Mouse (Mus musculus): ENCODE results near the gene Nedd9. TPM values are rescaled to one million over a fixed set of nuclear protein-coding genes. Genes with fewer than 3 reads are reported as not detected.

The Nedd9 gene
- total and polyA plus RNA-seq, 3 experiments = 15.2 to 28.9 (median 26.7) TPM

DNA sequence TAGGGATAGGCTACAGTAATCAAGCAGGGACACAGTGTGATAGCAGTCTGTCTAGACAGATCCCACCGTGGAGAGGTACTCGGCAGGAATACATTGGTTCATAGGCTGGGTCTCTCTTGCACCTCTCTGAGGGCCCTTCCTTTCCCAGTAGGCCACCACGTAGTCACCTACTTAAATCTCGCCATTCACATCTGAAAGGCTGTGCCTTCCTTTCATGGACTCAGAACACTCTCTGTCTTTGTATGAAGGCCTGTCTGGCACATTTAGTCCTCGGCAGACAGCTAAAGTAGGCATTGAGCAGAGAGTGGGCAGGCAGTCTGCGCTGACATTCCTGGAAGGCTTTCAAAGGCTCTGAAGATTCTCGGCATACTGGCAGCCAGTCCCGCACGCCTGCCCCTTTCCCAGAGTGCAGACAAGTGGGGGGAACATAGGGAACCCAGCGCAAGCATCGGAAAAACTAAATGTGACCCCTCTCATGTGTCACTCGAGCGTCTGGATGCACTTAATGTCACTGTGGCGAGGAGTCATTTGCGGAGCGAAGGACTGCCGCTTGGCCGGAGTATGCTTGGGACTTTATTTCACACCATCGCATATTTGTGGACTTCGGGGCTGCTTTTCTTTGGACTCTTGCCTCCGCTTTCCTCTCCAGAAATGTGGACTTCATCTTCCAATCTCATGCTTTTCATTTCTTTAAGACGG is 147.4 kb downstream of the Nedd9 start:
- Histone ChIP-seq H3K9ac (ENCODE audit: low read depth, low read length) (peak overlapping the region; percentile 24; the same call in 1 of the 2 replicates), H3K27me3 (ENCODE audit: control insufficient read depth, insufficient read depth, low read length) (no peaks in the 10 kb centered on the region), H3K4me1 (ENCODE audit: control insufficient read depth, insufficient read depth, low read length) (peaks cover 44% of the 10 kb centered on the region), H3K79me2 (replicated peaks; ENCODE audit: control insufficient read depth, insufficient read depth, low read length) (no peaks in the 10 kb centered on the region), H3K4me3 (no peak overlapping the region), H3K27ac (peak overlapping the region; percentile 80), H3K36me3 (ENCODE audit: control insufficient read depth, insufficient read depth, low read length) (peaks cover 52% of the 10 kb centered on the region)
- intact Hi-C loops (cut with DNase I) = loop anchor here (5.0 kb wide), 1 partner anchor 137 kb away; no protein-coding TSS in a partner anchor
- TF ChIP-seq POLR2A (IDR thresholded peaks at IDR 0.05; ENCODE audit: insufficient read depth, low read depth, low read length) (no peak), EP300 (IDR thresholded peaks at IDR 0.05; ENCODE audit: insufficient read depth, low read depth, low read length) (peak; percentile 80), CTCF (IDR thresholded peaks at IDR 0.05) (no peak)
- DNase-seq = peak; percentile 59 to 81
- 52% methylated on average over 22 of the region's 22 CpGs for WGBS

DNA sequence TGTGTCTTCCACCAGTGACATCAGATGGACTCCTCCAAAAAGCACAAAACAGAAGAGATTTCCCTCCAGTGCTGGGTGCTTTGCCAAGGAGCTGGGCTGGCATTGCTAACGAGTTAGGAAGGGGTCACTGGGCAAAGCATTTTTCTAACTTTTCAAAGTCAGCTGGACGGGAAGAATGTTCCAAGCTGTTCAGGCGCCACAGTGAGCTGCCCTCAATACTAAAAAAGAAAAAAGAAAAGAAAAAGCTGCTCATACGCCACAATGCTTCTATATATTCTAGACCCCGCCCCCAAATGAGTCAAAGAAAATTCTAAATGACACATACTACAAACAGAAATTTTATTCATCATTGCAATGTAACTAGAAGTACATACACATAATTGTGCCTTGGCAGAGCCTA is 148.0 kb downstream of the Nedd9 start:
- no peak for DNase-seq
- Histone ChIP-seq H3K27ac (peak overlapping the region; percentile 80), H3K4me3 (no peak overlapping the region), H3K9ac (ENCODE audit: low read depth, low read length) (no peak overlapping the region), H3K4me1 (ENCODE audit: control insufficient read depth, insufficient read depth, low read length) (peaks cover 44% of the 10 kb centered on the region), H3K36me3 (ENCODE audit: control insufficient read depth, insufficient read depth, low read length) (peaks cover 55% of the 10 kb centered on the region), H3K79me2 (replicated peaks; ENCODE audit: control insufficient read depth, insufficient read depth, low read length) (no peaks in the 10 kb centered on the region), H3K27me3 (ENCODE audit: control insufficient read depth, insufficient read depth, low read length) (no peaks in the 10 kb centered on the region)
- TF ChIP-seq POLR2A (IDR thresholded peaks at IDR 0.05; ENCODE audit: insufficient read depth, low read depth, low read length) (no peak), CTCF (IDR thresholded peaks at IDR 0.05) (no peak), EP300 (IDR thresholded peaks at IDR 0.05; ENCODE audit: insufficient read depth, low read depth, low read length) (no peak)
- intact Hi-C loops (cut with DNase I) = loop anchor here (5.0 kb wide), 1 partner anchor 138 kb away; no protein-coding TSS in a partner anchor
- WGBS = 73% methylated on average over 5 of the region's 5 CpGs

DNA sequence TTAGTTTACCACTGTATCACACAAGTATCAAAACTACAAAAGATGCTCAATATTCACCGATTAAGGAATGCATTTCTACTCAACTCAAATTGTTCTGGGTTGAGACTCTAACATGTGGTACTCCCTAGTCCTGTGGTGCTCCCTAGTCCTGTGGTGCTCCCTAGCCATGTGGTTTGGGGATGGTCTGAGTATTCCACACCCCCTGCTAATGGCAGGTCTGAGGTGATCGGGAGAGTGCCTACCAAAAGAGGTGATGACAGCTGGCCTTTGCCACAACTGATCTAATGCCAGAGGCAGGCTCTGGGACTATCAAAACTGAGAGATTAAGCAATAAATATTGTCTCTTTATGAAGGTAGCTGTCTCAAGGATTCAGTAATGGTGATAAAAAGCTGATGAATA is 149.8 kb downstream of the Nedd9 start:
- no peak for DNase-seq
- Histone ChIP-seq H3K27me3 (ENCODE audit: control insufficient read depth, insufficient read depth, low read length) (no peaks in the 10 kb centered on the region), H3K4me3 (no peak overlapping the region), H3K27ac (peak overlapping the region; percentile 44), H3K79me2 (replicated peaks; ENCODE audit: control insufficient read depth, insufficient read depth, low read length) (no peaks in the 10 kb centered on the region), H3K4me1 (ENCODE audit: control insufficient read depth, insufficient read depth, low read length) (peaks cover 47% of the 10 kb centered on the region), H3K9ac (ENCODE audit: low read depth, low read length) (no peak overlapping the region), H3K36me3 (ENCODE audit: control insufficient read depth, insufficient read depth, low read length) (peaks cover 55% of the 10 kb centered on the region)
- 70% methylated on average over 2 of the region's 2 CpGs for WGBS
- TF ChIP-seq CTCF (IDR thresholded peaks at IDR 0.05) (no peak), EP300 (IDR thresholded peaks at IDR 0.05; ENCODE audit: insufficient read depth, low read depth, low read length) (no peak), POLR2A (IDR thresholded peaks at IDR 0.05; ENCODE audit: insufficient read depth, low read depth, low read length) (no peak)
- intact Hi-C loops (cut with DNase I) = loop anchor here (5.0 kb wide), 1 partner anchor 140 kb away; no protein-coding TSS in a partner anchor

DNA sequence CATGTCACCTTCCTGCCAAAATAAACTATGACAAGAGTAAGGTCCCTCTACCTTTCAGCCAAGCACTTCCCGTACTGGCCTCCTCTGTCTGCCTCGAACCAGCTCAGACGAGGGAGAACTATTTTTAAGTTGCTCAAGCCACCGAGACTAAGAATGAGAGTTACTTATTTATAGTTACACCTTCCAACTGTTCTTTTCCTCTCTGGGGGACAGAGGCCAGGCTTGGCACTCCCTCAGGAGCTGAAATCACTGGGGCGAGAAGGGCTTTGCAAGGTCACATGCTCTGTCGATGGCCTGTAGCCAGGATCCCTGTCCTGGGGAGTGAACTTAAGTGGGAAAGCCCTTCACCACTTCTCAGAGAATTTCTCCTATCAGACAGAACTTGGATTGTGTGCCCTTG is 150.9 kb downstream of the Nedd9 start:
- peak; percentile 95 for TF ChIP-seq EP300 (IDR thresholded peaks at IDR 0.05; ENCODE audit: insufficient read depth, low read depth, low read length)
- TF ChIP-seq CTCF (IDR thresholded peaks at IDR 0.05) = no peak
- TF ChIP-seq POLR2A (IDR thresholded peaks at IDR 0.05; ENCODE audit: insufficient read depth, low read depth, low read length) = peak; percentile 40
- WGBS = 7% methylated on average over 6 of the region's 6 CpGs
- peaks cover 44% of the 10 kb centered on the region for H3K4me1 ChIP-seq (ENCODE audit: control insufficient read depth, insufficient read depth, low read length)

DNA sequence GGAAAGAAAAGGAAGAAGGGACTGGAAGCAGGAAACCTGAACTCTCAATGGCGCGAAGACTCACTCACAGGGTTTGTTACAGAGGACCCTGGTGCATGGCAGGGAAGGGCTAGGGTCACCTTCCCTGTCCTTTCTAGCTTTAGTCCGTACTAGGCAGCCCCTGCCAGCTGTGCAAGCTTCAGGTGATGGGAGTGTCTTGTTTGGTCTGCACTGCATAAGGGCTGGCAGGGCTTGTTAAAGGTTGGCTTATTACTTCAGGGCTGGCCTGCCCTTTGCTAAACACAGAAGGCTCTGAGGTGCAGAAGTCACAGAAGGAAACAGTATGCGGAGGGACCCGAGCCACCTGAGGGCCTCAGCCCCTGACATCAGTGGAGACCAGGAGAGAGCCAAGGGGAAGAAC is 151.4 kb downstream of the Nedd9 start:
- TF ChIP-seq POLR2A (IDR thresholded peaks at IDR 0.05; ENCODE audit: insufficient read depth, low read depth, low read length) = no peak
- TF ChIP-seq CTCF (IDR thresholded peaks at IDR 0.05) = no peak
- no peak for TF ChIP-seq EP300 (IDR thresholded peaks at IDR 0.05; ENCODE audit: insufficient read depth, low read depth, low read length)
- peaks cover 45% of the 10 kb centered on the region for H3K36me3 ChIP-seq (ENCODE audit: control insufficient read depth, insufficient read depth, low read length)
- no peak overlapping the region for H3K4me3 ChIP-seq
- peaks cover 48% of the 10 kb centered on the region for H3K4me1 ChIP-seq (ENCODE audit: control insufficient read depth, insufficient read depth, low read length)
- H3K27me3 ChIP-seq (ENCODE audit: control insufficient read depth, insufficient read depth, low read length) = no peaks in the 10 kb centered on the region
- H3K9ac ChIP-seq (ENCODE audit: low read depth, low read length) = no peak overlapping the region; the same call in 1 of the 2 replicates
- no peaks in the 10 kb centered on the region for H3K79me2 ChIP-seq (replicated peaks; ENCODE audit: control insufficient read depth, insufficient read depth, low read length)
- 58% methylated on average over 5 of the region's 5 CpGs for WGBS
- intact Hi-C loops (cut with DNase I) = loop anchor here (5.0 kb wide), 1 partner anchor 142 kb away; no protein-coding TSS in a partner anchor
- DNase-seq = peak in 1 of 2 experiments; percentile 50
- H3K27ac ChIP-seq = peak overlapping the region; percentile 75

More for the DNA sequence above, 150.9 kb downstream of the Nedd9 start:
- Histone ChIP-seq H3K79me2 (replicated peaks; ENCODE audit: control insufficient read depth, insufficient read depth, low read length) (no peaks in the 10 kb centered on the region), H3K36me3 (ENCODE audit: control insufficient read depth, insufficient read depth, low read length) (peaks cover 48% of the 10 kb centered on the region), H3K27me3 (ENCODE audit: control insufficient read depth, insufficient read depth, low read length) (no peaks in the 10 kb centered on the region), H3K27ac (peak overlapping the region; percentile 75), H3K9ac (ENCODE audit: low read depth, low read length) (no peak overlapping the region; the same call in 1 of the 2 replicates), H3K4me3 (no peak overlapping the region)
- intact Hi-C loops (cut with DNase I) = loop anchor here (5.0 kb wide), 1 partner anchor 141 kb away; no protein-coding TSS in a partner anchor
- DNase-seq = peak; percentile 86 to 91

DNA sequence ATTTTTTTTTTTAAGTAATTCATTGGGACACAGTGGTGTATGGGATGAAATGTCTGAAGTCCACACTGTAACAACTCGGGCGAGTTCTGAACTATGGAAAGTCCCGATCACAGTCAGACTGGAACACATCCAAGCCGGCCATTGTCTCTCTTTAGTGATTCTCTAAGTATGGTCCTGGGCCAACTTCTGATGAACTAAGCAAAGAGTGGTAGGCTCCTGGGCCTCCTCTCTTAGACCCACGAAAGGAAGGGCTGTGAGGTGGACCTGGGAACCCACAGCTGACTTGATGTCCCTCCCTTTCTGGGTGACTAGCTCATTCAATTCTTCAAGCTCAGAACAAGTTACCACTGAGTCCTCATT is 152.5 kb downstream of the Nedd9 start:
- H3K4me1 ChIP-seq (ENCODE audit: control insufficient read depth, insufficient read depth, low read length) = peaks cover 51% of the 10 kb centered on the region
- DNase-seq = peak; percentile 58 to 63
- 29% methylated on average over 5 of the region's 5 CpGs for WGBS
- no peaks in the 10 kb centered on the region for H3K79me2 ChIP-seq (replicated peaks; ENCODE audit: control insufficient read depth, insufficient read depth, low read length)
- intact Hi-C loops (cut with DNase I) = loop anchor here (1.0 kb wide), 1 partner anchor 24 kb away; no protein-coding TSS in a partner anchor
- TF ChIP-seq CTCF (IDR thresholded peaks at IDR 0.05) = no peak
- TF ChIP-seq POLR2A (IDR thresholded peaks at IDR 0.05; ENCODE audit: insufficient read depth, low read depth, low read length) = no peak
- no peak for TF ChIP-seq EP300 (IDR thresholded peaks at IDR 0.05; ENCODE audit: insufficient read depth, low read depth, low read length)
- H3K4me3 ChIP-seq = no peak overlapping the region
- peak overlapping the region; percentile 75 for H3K27ac ChIP-seq
- H3K27me3 ChIP-seq (ENCODE audit: control insufficient read depth, insufficient read depth, low read length) = no peaks in the 10 kb centered on the region
- peaks cover 45% of the 10 kb centered on the region for H3K36me3 ChIP-seq (ENCODE audit: control insufficient read depth, insufficient read depth, low read length)
- H3K9ac ChIP-seq (ENCODE audit: low read depth, low read length) = no peak overlapping the region
